Mouse (Mus musculus): Measurements from ENCODE around the gene Pnpla1.

DNA sequence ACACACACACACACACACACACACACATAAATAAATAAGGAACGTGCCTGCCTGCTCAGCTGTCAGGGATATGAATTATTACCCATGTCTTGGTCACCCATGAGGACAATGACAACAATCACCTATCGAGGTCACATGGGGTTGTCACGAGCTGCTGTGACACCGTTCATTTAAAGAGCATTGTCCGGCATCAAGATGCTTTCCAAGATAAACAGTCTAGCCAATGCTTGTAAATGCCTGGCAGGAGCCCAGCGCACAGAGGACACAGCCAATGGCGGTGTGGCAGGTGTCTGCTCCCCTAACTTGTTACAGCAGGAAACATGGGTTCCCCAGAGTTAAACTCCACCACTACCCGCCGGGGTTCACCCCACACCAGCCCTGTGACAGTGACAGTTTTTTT lies 69.8 kb downstream of the Pnpla1 start:
- TF ChIP-seq CTCF (IDR thresholded peaks at IDR 0.05; ENCODE audit: low read depth, low read length) (no peak), POLR2A (IDR thresholded peaks at IDR 0.05; ENCODE audit: borderline replicate concordance, low read depth, low read length) (no peak)
